Mouse (Mus musculus): Measurements from ENCODE around the gene Gm11127. TPM values are rescaled to one million over a fixed set of nuclear protein-coding genes. Genes with fewer than 3 reads are reported as not detected.
"Not testable (repeated sequence)": the region's sequence is repeated elsewhere in the genome, so short reads cannot be mapped to it uniquely, and the experiment has no call there.

Gene Gm11127
- polyA plus RNA-seq, 1 experiment from 2014 or later, result not detected

- 88% methylated on average over 4 of the region's 4 CpGs for WGBS
- H3K9ac ChIP-seq (replicated peaks); H3K27me3 ChIP-seq; H3K27ac ChIP-seq (replicated peaks); H3K4me2 ChIP-seq (replicated peaks); H3K36me3 ChIP-seq; ATAC-seq (replicated peaks); H3K4me3 ChIP-seq; H3K9me3 ChIP-seq: not testable (repeated sequence)
- H3K4me1 ChIP-seq, result 0 out of 2 replicates have a peak, but pooled peaks cover 13% of the 10 kb centered on the region
These were observed 28.0 kb downstream of the Gm11127 start for GRCm38 (mm10) chr17:36030046-36030702.

- WGBS, result 88% methylated on average over 7 of the region's 7 CpGs
- H3K9me3 ChIP-seq, result no peaks in the 10 kb centered on the region
- H3K27me3 ChIP-seq, result no peaks in the 10 kb centered on the region
- ATAC-seq (replicated peaks), result no peak
- H3K36me3 ChIP-seq, result no peaks in the 10 kb centered on the region
- no peak overlapping the region for H3K9ac ChIP-seq (replicated peaks)
- no peak overlapping the region for H3K4me3 ChIP-seq
- no peak overlapping the region for H3K27ac ChIP-seq (replicated peaks)
- 0 out of 2 replicates have a peak, but pooled peaks cover 13% of the 10 kb centered on the region for H3K4me1 ChIP-seq
- no peak overlapping the region for H3K4me2 ChIP-seq (replicated peaks)
These were observed 29.1 kb downstream of the Gm11127 start for GRCm38 (mm10) chr17:36028879-36029619.

GRCm38 (mm10) chr17:36027663-36028062 lies 30.5 kb downstream of the Gm11127 start:
- Histone ChIP-seq H3K36me3 (no peaks in the 10 kb centered on the region), H3K4me2 (replicated peaks) (no peak overlapping the region), H3K27me3 (no peaks in the 10 kb centered on the region), H3K9me3 (no peaks in the 10 kb centered on the region), H3K27ac (replicated peaks) (no peak overlapping the region), H3K4me3 (no peak overlapping the region), H3K4me1 (0 out of 2 replicates have a peak, but pooled peaks cover 11% of the 10 kb centered on the region), H3K9ac (replicated peaks) (no peak overlapping the region)
- ATAC-seq (replicated peaks), result no peak
- 90% methylated on average over 4 of the region's 4 CpGs for WGBS

GRCm38 (mm10) chr17:36025901-36026300 lies 32.3 kb downstream of the Gm11127 start:
- H3K4me2 ChIP-seq (replicated peaks), result no peak overlapping the region
- WGBS, result 92% methylated on average over 4 of the region's 4 CpGs
- no peak overlapping the region for H3K27ac ChIP-seq (replicated peaks)
- H3K4me3 ChIP-seq, result no peak overlapping the region
- no peak for ATAC-seq (replicated peaks)
- no peaks in the 10 kb centered on the region for H3K9me3 ChIP-seq
- no peaks in the 10 kb centered on the region for H3K36me3 ChIP-seq
- H3K27me3 ChIP-seq, result no peaks in the 10 kb centered on the region
- H3K4me1 ChIP-seq, result no peaks in the 10 kb centered on the region
- no peak overlapping the region for H3K9ac ChIP-seq (replicated peaks)

- no peak overlapping the region for H3K9ac ChIP-seq (replicated peaks)
- no peak overlapping the region for H3K4me2 ChIP-seq (replicated peaks)
- no peaks in the 10 kb centered on the region for H3K36me3 ChIP-seq
- H3K4me1 ChIP-seq, result no peaks in the 10 kb centered on the region
- no peaks in the 10 kb centered on the region for H3K27me3 ChIP-seq
- no peak overlapping the region for H3K27ac ChIP-seq (replicated peaks)
- H3K9me3 ChIP-seq, result no peaks in the 10 kb centered on the region
- 60% methylated on average over 5 of the region's 5 CpGs for WGBS
- no peak for ATAC-seq (replicated peaks)
- H3K4me3 ChIP-seq, result no peak overlapping the region
These were observed 33.0 kb downstream of the Gm11127 start for GRCm38 (mm10) chr17:36025197-36025596.

GRCm38 (mm10) chr17:36023710-36024654 lies 34.2 kb downstream of the Gm11127 start:
- no peaks in the 10 kb centered on the region for H3K36me3 ChIP-seq
- 65% methylated on average over 9 of the region's 9 CpGs for WGBS
- H3K4me3 ChIP-seq, result no peak overlapping the region
- no peaks in the 10 kb centered on the region for H3K9me3 ChIP-seq
- no peak overlapping the region for H3K9ac ChIP-seq (replicated peaks)
- no peak overlapping the region for H3K27ac ChIP-seq (replicated peaks)
- no peaks in the 10 kb centered on the region for H3K4me1 ChIP-seq
- no peak for ATAC-seq (replicated peaks)
- no peak overlapping the region for H3K4me2 ChIP-seq (replicated peaks)
- no peaks in the 10 kb centered on the region for H3K27me3 ChIP-seq

GRCm38 (mm10) chr17:36022922-36023321 lies 35.2 kb downstream of the Gm11127 start:
- Histone ChIP-seq H3K4me1 (no peaks in the 10 kb centered on the region), H3K9ac (replicated peaks) (no peak overlapping the region), H3K27me3 (no peaks in the 10 kb centered on the region), H3K9me3 (no peaks in the 10 kb centered on the region), H3K27ac (replicated peaks) (no peak overlapping the region), H3K4me3 (no peak overlapping the region), H3K36me3 (no peaks in the 10 kb centered on the region), H3K4me2 (replicated peaks) (no peak overlapping the region)
- WGBS, result 91% methylated on average over 6 of the region's 6 CpGs
- no peak for ATAC-seq (replicated peaks)

- H3K4me3 ChIP-seq, result no peak overlapping the region
- H3K27ac ChIP-seq (replicated peaks), result no peak overlapping the region
- H3K9me3 ChIP-seq, result no peaks in the 10 kb centered on the region
- ATAC-seq (replicated peaks), result no peak
- no peaks in the 10 kb centered on the region for H3K27me3 ChIP-seq
- no peaks in the 10 kb centered on the region for H3K4me1 ChIP-seq
- no peak overlapping the region for H3K4me2 ChIP-seq (replicated peaks)
- 94% methylated on average over 9 of the region's 9 CpGs for WGBS
- H3K9ac ChIP-seq (replicated peaks), result no peak overlapping the region
- H3K36me3 ChIP-seq, result no peaks in the 10 kb centered on the region
These were observed 36.1 kb downstream of the Gm11127 start for GRCm38 (mm10) chr17:36022098-36022497.

GRCm38 (mm10) chr17:36021309-36021708 lies 36.9 kb downstream of the Gm11127 start:
- 96% methylated on average over 1 of the region's 1 CpGs for WGBS
- ATAC-seq (replicated peaks), result no peak
- Histone ChIP-seq H3K27me3 (no peaks in the 10 kb centered on the region), H3K9ac (replicated peaks) (no peak overlapping the region), H3K4me3 (no peak overlapping the region), H3K4me1 (no peaks in the 10 kb centered on the region), H3K9me3 (no peaks in the 10 kb centered on the region), H3K4me2 (replicated peaks) (no peak overlapping the region), H3K27ac (replicated peaks) (no peak overlapping the region), H3K36me3 (no peaks in the 10 kb centered on the region)

GRCm38 (mm10) chr17:36020191-36021073 lies 37.7 kb downstream of the Gm11127 start, which contains the start of gene H2-T24:
Gene H2-T24, minus strand, starts transcription at chr17:36020560.
- Histone ChIP-seq H3K4me2 (replicated peaks) (no peak within 1 kb of the TSS), H3K4me1 (no peaks in the 10 kb centered on the region), H3K27me3 (no peaks in the 10 kb centered on the region), H3K9ac (replicated peaks) (no peak within 1 kb of the TSS), H3K4me3 (no peak within 1 kb of the TSS), H3K9me3 (no peaks in the 10 kb centered on the region), H3K36me3 (no peaks in the 10 kb centered on the region), H3K27ac (replicated peaks) (no peak within 1 kb of the TSS)
- ATAC-seq (replicated peaks), result no peak
- 43% methylated on average over 15 of the region's 15 CpGs for WGBS

- H3K4me2 ChIP-seq (replicated peaks), result no peak overlapping the region
- peaks cover 8% of the 10 kb centered on the region; the same call in 1 of the 2 replicates for H3K36me3 ChIP-seq
- no peak overlapping the region for H3K27ac ChIP-seq (replicated peaks)
- no peaks in the 10 kb centered on the region for H3K9me3 ChIP-seq
- H3K4me3 ChIP-seq, result no peak overlapping the region
- ATAC-seq (replicated peaks), result no peak
- no peak overlapping the region for H3K9ac ChIP-seq (replicated peaks)
- WGBS, result 71% methylated on average over 3 of the region's 3 CpGs
- H3K4me1 ChIP-seq, result no peaks in the 10 kb centered on the region
- H3K27me3 ChIP-seq, result no peaks in the 10 kb centered on the region
These were observed 38.7 kb downstream of the Gm11127 start for GRCm38 (mm10) chr17:36019519-36019918.
